Mouse (Mus musculus): ENCODE data around the gene Phf19. TPM values are rescaled to one million over a fixed set of nuclear protein-coding genes. Genes with fewer than 3 reads are reported as not detected.
A peak's percentile ranks its signal among the peaks of the same experiment; 100 is the strongest.

Phf19 gene
- polyA plus RNA-seq, 1 experiment: 4.3 TPM

DNA sequence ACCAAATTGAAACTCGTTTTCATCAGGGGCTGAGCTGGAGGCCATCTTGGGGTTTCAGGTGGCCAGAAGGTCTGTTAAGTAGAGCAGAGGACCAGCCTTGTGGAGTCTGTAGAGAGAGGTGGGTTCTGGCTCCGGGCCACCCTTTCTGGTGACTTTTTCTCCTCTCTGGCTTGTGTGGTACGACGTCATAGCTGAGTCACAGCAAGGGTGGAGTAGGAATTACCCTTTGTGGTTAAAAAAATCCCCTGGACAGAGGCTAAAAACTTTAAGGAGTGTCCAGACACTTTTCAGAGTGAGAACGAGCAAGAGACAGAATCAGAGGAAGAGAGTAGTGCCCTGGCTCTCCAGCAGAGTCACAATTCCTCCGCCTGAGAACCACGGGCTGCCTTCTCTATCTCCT is 44.2 kb upstream of the Phf19 start:
- no peaks in the 10 kb centered on the region for H3K36me3 ChIP-seq (ENCODE audit: control insufficient read depth, insufficient read depth)
- H3ac ChIP-seq (ENCODE audit: control insufficient read depth, insufficient read length): no peak overlapping the region
- H3K27me3 ChIP-seq (ENCODE audit: control insufficient read depth, insufficient read depth, insufficient read length): no peaks in the 10 kb centered on the region
- TF ChIP-seq SRF (IDR thresholded peaks at IDR 0.05; ENCODE audit: control insufficient read depth, insufficient read length, low read depth): no peak
- no peak for TF ChIP-seq CEBPB (IDR thresholded peaks at IDR 0.05; ENCODE audit: insufficient read depth, poor library complexity, severe bottlenecking)
- no peak for TF ChIP-seq TCF12 (IDR thresholded peaks at IDR 0.05; ENCODE audit: insufficient read depth, poor library complexity, severe bottlenecking)
- TF ChIP-seq USF1 (IDR thresholded peaks at IDR 0.05; ENCODE audit: low read depth): no peak
- no peak for TF ChIP-seq POLR2A (IDR thresholded peaks at IDR 0.05; ENCODE audit: insufficient read length, low read depth)
- TF ChIP-seq E2F4 (IDR thresholded peaks at IDR 0.05; ENCODE audit: insufficient read depth): no peak
- TF ChIP-seq REST (IDR thresholded peaks at IDR 0.05; ENCODE audit: insufficient read depth, insufficient read length): no peak
- no peak for TF ChIP-seq MYOD1 (IDR thresholded peaks at IDR 0.05; ENCODE audit: control insufficient read depth in 1 of 3, insufficient read length in 2 of 3, low read depth in 2 of 3)
- no peak for TF ChIP-seq MAX (IDR thresholded peaks at IDR 0.05; ENCODE audit: low read depth)
- TF ChIP-seq MYOG (IDR thresholded peaks at IDR 0.05; ENCODE audit: control insufficient read depth in 1 of 3, insufficient read depth in 1 of 3, insufficient read length in 2 of 3, low read depth in 2 of 3): no peak
- TF ChIP-seq TCF3 (IDR thresholded peaks at IDR 0.05; ENCODE audit: insufficient read length, low read depth): no peak
- TF ChIP-seq POLR2AphosphoS2 (IDR thresholded peaks at IDR 0.05; ENCODE audit: insufficient read length, low read depth): no peak
- no peak overlapping the region for H3K4me3 ChIP-seq
- no peaks in the 10 kb centered on the region for H3K79me2 ChIP-seq (ENCODE audit: control insufficient read depth, insufficient read depth)
- peak overlapping the region; percentile 67 for H3K4me2 ChIP-seq (ENCODE audit: low read depth)

DNA sequence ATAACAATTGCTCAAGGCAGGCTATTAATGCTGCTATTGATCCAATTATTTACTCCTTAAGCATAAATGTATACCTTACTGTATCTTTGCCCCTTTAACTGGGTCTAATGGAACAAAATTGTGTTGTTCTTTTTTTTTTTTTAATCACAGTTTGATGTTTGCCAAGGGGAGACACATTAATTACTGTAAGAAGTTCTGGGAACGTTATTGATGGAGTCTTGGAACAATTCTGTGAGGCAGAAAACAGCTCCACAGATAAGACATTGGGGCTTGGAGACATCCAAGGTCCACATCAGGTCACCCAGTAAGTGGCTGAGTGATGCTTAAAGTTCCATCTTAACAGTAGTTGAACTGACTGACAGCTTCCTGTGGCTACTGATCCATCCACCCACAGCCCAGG is 43.6 kb upstream of the Phf19 start:
- no peaks in the 10 kb centered on the region for H3K36me3 ChIP-seq (ENCODE audit: control insufficient read depth, insufficient read depth)
- no peak overlapping the region for H3K4me3 ChIP-seq
- H3K27me3 ChIP-seq (ENCODE audit: control insufficient read depth, insufficient read depth, insufficient read length): no peaks in the 10 kb centered on the region
- H3K79me2 ChIP-seq (ENCODE audit: control insufficient read depth, insufficient read depth): no peaks in the 10 kb centered on the region
- peak overlapping the region; percentile 67 for H3K4me2 ChIP-seq (ENCODE audit: low read depth)
- TF ChIP-seq MYOG (IDR thresholded peaks at IDR 0.05; ENCODE audit: control insufficient read depth in 1 of 3, insufficient read depth in 1 of 3, insufficient read length in 2 of 3, low read depth in 2 of 3): no peak
- no peak for TF ChIP-seq REST (IDR thresholded peaks at IDR 0.05; ENCODE audit: insufficient read depth, insufficient read length)
- no peak for TF ChIP-seq TCF12 (IDR thresholded peaks at IDR 0.05; ENCODE audit: insufficient read depth, poor library complexity, severe bottlenecking)
- TF ChIP-seq E2F4 (IDR thresholded peaks at IDR 0.05; ENCODE audit: insufficient read depth): no peak
- TF ChIP-seq POLR2AphosphoS2 (IDR thresholded peaks at IDR 0.05; ENCODE audit: insufficient read length, low read depth): no peak
- no peak for TF ChIP-seq POLR2A (IDR thresholded peaks at IDR 0.05; ENCODE audit: insufficient read length, low read depth)
- TF ChIP-seq TCF3 (IDR thresholded peaks at IDR 0.05; ENCODE audit: insufficient read length, low read depth): no peak
- no peak for TF ChIP-seq MYOD1 (IDR thresholded peaks at IDR 0.05; ENCODE audit: control insufficient read depth in 1 of 3, insufficient read length in 2 of 3, low read depth in 2 of 3)
- no peak for TF ChIP-seq MAX (IDR thresholded peaks at IDR 0.05; ENCODE audit: low read depth)
- no peak for TF ChIP-seq SRF (IDR thresholded peaks at IDR 0.05; ENCODE audit: control insufficient read depth, insufficient read length, low read depth)
- no peak for TF ChIP-seq CEBPB (IDR thresholded peaks at IDR 0.05; ENCODE audit: insufficient read depth, poor library complexity, severe bottlenecking)
- no peak for TF ChIP-seq USF1 (IDR thresholded peaks at IDR 0.05; ENCODE audit: low read depth)
- no peak overlapping the region for H3ac ChIP-seq (ENCODE audit: control insufficient read depth, insufficient read length)

DNA sequence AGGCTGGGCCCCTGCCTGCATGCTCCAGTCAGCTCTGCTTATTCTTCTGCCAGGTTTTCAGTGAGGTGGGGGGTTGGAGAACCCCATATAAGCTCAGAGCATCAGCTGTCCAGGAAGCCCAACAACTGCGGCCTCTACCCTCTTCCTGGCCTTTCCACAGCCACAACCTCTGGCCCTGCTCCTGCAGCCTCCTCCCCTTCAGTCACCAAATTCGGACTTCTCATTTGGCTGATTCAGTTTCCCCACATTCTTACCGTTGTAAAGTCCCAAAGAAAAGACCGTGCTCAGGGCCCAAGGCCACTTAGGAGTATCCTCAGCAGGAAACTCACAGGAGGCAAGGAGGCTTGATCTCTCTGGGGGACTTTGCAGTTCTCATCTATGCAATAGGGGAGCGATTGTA is 43.1 kb upstream of the Phf19 start:
- no peaks in the 10 kb centered on the region for H3K27me3 ChIP-seq (ENCODE audit: control insufficient read depth, insufficient read depth, insufficient read length)
- H3K79me2 ChIP-seq (ENCODE audit: control insufficient read depth, insufficient read depth): no peaks in the 10 kb centered on the region
- TF ChIP-seq MYOD1 (IDR thresholded peaks at IDR 0.05; ENCODE audit: control insufficient read depth in 1 of 3, insufficient read length in 2 of 3, low read depth in 2 of 3) (no peak), MYOG (IDR thresholded peaks at IDR 0.05; ENCODE audit: control insufficient read depth in 1 of 3, insufficient read depth in 1 of 3, insufficient read length in 2 of 3, low read depth in 2 of 3) (no peak), TCF12 (IDR thresholded peaks at IDR 0.05; ENCODE audit: insufficient read depth, poor library complexity, severe bottlenecking) (no peak), REST (IDR thresholded peaks at IDR 0.05; ENCODE audit: insufficient read depth, insufficient read length) (no peak), E2F4 (IDR thresholded peaks at IDR 0.05; ENCODE audit: insufficient read depth) (no peak), TCF3 (IDR thresholded peaks at IDR 0.05; ENCODE audit: insufficient read length, low read depth) (no peak), POLR2AphosphoS2 (IDR thresholded peaks at IDR 0.05; ENCODE audit: insufficient read length, low read depth) (no peak), SRF (IDR thresholded peaks at IDR 0.05; ENCODE audit: control insufficient read depth, insufficient read length, low read depth) (no peak), POLR2A (IDR thresholded peaks at IDR 0.05; ENCODE audit: insufficient read length, low read depth) (no peak), USF1 (IDR thresholded peaks at IDR 0.05; ENCODE audit: low read depth) (no peak), CEBPB (IDR thresholded peaks at IDR 0.05; ENCODE audit: insufficient read depth, poor library complexity, severe bottlenecking) (no peak)
- no peaks in the 10 kb centered on the region for H3K36me3 ChIP-seq (ENCODE audit: control insufficient read depth, insufficient read depth)
- H3ac ChIP-seq (ENCODE audit: control insufficient read depth, insufficient read length): no peak overlapping the region
- no peak overlapping the region for H3K4me2 ChIP-seq (ENCODE audit: low read depth)
- no peak overlapping the region for H3K4me3 ChIP-seq

DNA sequence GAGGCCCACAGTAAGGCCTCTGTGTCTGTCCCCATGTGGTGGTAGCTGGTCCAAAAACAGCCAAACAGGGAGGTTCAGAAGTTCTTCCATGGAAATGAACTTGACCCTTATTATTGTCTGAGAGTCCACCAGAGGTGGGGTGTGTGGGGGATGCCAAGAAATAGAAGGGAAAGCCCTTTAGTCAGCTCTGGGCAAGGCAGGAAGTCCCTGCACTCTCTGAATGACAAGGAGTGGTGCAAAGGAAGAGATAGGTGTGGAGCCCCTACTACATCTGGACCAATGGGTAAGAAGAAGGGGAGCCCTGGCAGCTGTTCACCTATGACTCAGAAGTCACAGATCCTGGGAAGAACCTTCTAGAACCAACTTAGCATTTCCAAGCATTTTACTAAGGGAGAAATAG is 40.5 kb upstream of the Phf19 start:
- Histone ChIP-seq H3K79me2 (ENCODE audit: control insufficient read depth, insufficient read depth) (no peaks in the 10 kb centered on the region), H3K4me3 (no peak overlapping the region), H3K4me2 (ENCODE audit: low read depth) (no peak overlapping the region), H3ac (ENCODE audit: control insufficient read depth, insufficient read length) (no peak overlapping the region), H3K27me3 (ENCODE audit: control insufficient read depth, insufficient read depth, insufficient read length) (no peaks in the 10 kb centered on the region), H3K36me3 (ENCODE audit: control insufficient read depth, insufficient read depth) (no peaks in the 10 kb centered on the region)
- TF ChIP-seq POLR2A (IDR thresholded peaks at IDR 0.05; ENCODE audit: insufficient read length, low read depth) (no peak), CEBPB (IDR thresholded peaks at IDR 0.05; ENCODE audit: insufficient read depth, poor library complexity, severe bottlenecking) (no peak), MAX (IDR thresholded peaks at IDR 0.05; ENCODE audit: low read depth) (no peak), USF1 (IDR thresholded peaks at IDR 0.05; ENCODE audit: low read depth) (no peak), E2F4 (IDR thresholded peaks at IDR 0.05; ENCODE audit: insufficient read depth) (no peak), POLR2AphosphoS2 (IDR thresholded peaks at IDR 0.05; ENCODE audit: insufficient read length, low read depth) (no peak), MYOG (IDR thresholded peaks at IDR 0.05; ENCODE audit: control insufficient read depth in 1 of 3, insufficient read depth in 1 of 3, insufficient read length in 2 of 3, low read depth in 2 of 3) (no peak), SRF (IDR thresholded peaks at IDR 0.05; ENCODE audit: control insufficient read depth, insufficient read length, low read depth) (no peak), MYOD1 (IDR thresholded peaks at IDR 0.05; ENCODE audit: control insufficient read depth in 1 of 3, insufficient read length in 2 of 3, low read depth in 2 of 3) (no peak), TCF3 (IDR thresholded peaks at IDR 0.05; ENCODE audit: insufficient read length, low read depth) (no peak), REST (IDR thresholded peaks at IDR 0.05; ENCODE audit: insufficient read depth, insufficient read length) (no peak)
